Mouse (Mus musculus) myocyte (in vitro differentiated cells): ENCODE results near the gene Sntb2.

Source experiments
- CEBPB ChIP-seq: IDR thresholded peaks from 2 replicates; pipeline ENCODE4 v1.6.1; 2011; ENCODE audit warnings: mild to moderate bottlenecking, moderate library complexity; ENCODE audit not compliant: poor library complexity, insufficient read depth, severe bottlenecking
- E2F4 ChIP-seq: IDR thresholded peaks from one replicate; pipeline ENCODE4 v1.6.1; 2011; ENCODE audit warnings: mild to moderate bottlenecking, control low read depth, moderate library complexity; ENCODE audit not compliant: insufficient read depth
- MAX ChIP-seq: IDR thresholded peaks from one replicate; pipeline ENCODE4 v1.6.1; 2011; ENCODE audit warnings: low read depth, mild to moderate bottlenecking, control low read depth
- MYOD1 ChIP-seq, 3 experiments: IDR thresholded peaks; one replicate each; pipeline ENCODE4 v1.6.1; 2011; ENCODE audit warnings: control low read depth in 2 of 3, low read depth in 2 of 3, mild to moderate bottlenecking in 2 of 3, moderate library complexity in 1 of 3; ENCODE audit not compliant: insufficient read length in 2 of 3, control insufficient read depth in 1 of 3
- MYOG ChIP-seq, 3 experiments: IDR thresholded peaks; one replicate each; pipeline ENCODE4 v1.6.1; 2011; ENCODE audit warnings: control low read depth in 2 of 3, low read depth in 2 of 3, mild to moderate bottlenecking in 2 of 3; ENCODE audit not compliant: insufficient read length in 2 of 3, control insufficient read depth in 1 of 3, insufficient read depth in 1 of 3
- POLR2A ChIP-seq: IDR thresholded peaks from one replicate; pipeline ENCODE4 v1.6.1; 2011; ENCODE audit warnings: low read depth, mild to moderate bottlenecking, control low read depth, moderate library complexity; ENCODE audit not compliant: insufficient read length
- POLR2AphosphoS2 ChIP-seq: IDR thresholded peaks from one replicate; pipeline ENCODE4 v1.6.1; 2011; ENCODE audit warnings: low read depth, control low read depth; ENCODE audit not compliant: insufficient read length
- REST ChIP-seq: IDR thresholded peaks from one replicate; pipeline ENCODE4 v1.6.1; 2011; ENCODE audit warnings: mild to moderate bottlenecking, control low read depth, moderate library complexity; ENCODE audit not compliant: insufficient read depth, insufficient read length
- SRF ChIP-seq: IDR thresholded peaks from one replicate; pipeline ENCODE4 v1.6.1; 2011; ENCODE audit warnings: low read depth; ENCODE audit not compliant: control insufficient read depth, insufficient read length
- TCF12 ChIP-seq: IDR thresholded peaks from one replicate; pipeline ENCODE4 v1.6.1; 2011; ENCODE audit warnings: mild to moderate bottlenecking, control low read depth; ENCODE audit not compliant: poor library complexity, insufficient read depth, severe bottlenecking
- TCF3 ChIP-seq: IDR thresholded peaks from one replicate; pipeline ENCODE4 v1.6.1; 2011; ENCODE audit warnings: low read depth, control low read depth; ENCODE audit not compliant: insufficient read length
- USF1 ChIP-seq: IDR thresholded peaks from one replicate; pipeline ENCODE4 v1.6.1; 2011; ENCODE audit warnings: low read depth, mild to moderate bottlenecking, control low read depth, moderate library complexity

- no peak for TF ChIP-seq POLR2A
- TF ChIP-seq TCF3, result no peak
- no peak for TF ChIP-seq CEBPB
- TF ChIP-seq MYOD1 (IDR thresholded peaks at IDR 0.05; ENCODE audit: control insufficient read depth in 1 of 3, insufficient read length in 2 of 3, low read depth in 2 of 3), result no peak
- no peak for TF ChIP-seq MAX
- no peak for TF ChIP-seq USF1
- TF ChIP-seq TCF12, result no peak
- TF ChIP-seq E2F4, result no peak
- TF ChIP-seq POLR2AphosphoS2, result no peak
- no peak for TF ChIP-seq SRF
- TF ChIP-seq REST, result no peak
- no peak for TF ChIP-seq MYOG (IDR thresholded peaks at IDR 0.05; ENCODE audit: control insufficient read depth in 1 of 3, insufficient read depth in 1 of 3, insufficient read length in 2 of 3, low read depth in 2 of 3)
Observed at GRCm38 (mm10) chr8:107065511-107066496, 130.3 kb downstream of the Sntb2 start, which contains the start of gene Tmed6.
